Mouse (Mus musculus) fibroblast of lung, adult 2 months (primary cell): ENCODE data around the gene Asb18.

Source experiments
- DNase-seq: peaks from one replicate; pipeline ENCODE4 v3.0.0-alpha.2; 2011; ENCODE audit warnings: low read depth

Asb18 gene

GRCm38 (mm10) chr1:89971848-89972247 lies 42.6 kb downstream of the Asb18 start:
- no peak for DNase-seq

- DNase-seq, result no peak
Measured at GRCm38 (mm10) chr1:89969714-89970110, 44.8 kb downstream of the Asb18 start.

GRCm38 (mm10) chr1:89969072-89969713 lies 45.3 kb downstream of the Asb18 start:
- DNase-seq, result no peak

GRCm38 (mm10) chr1:89968111-89968851 lies 46.2 kb downstream of the Asb18 start:
- DNase-seq, result no peak

DNA sequence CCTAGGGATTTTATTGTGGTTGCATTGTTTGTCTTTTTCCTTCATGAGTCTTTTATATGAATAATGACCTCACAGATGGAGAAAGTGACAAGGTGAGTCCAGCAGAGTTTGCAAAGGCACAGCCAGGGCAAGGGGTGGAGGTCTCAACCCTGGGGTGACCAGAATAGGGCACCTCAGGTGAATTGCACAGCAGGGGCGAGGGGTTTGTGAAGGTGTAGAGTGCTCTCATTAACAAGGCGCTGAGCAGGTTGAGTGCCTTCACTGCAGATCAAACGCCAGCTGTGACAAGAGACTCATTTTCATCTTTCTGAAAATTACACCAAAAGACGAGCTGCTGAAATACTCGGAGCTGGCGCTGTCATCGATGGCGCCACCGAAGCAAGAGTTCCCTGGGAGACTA lies 46.9 kb downstream of the Asb18 start:
- DNase-seq, result no peak

GRCm38 (mm10) chr1:89964426-89964825 lies 50.0 kb downstream of the Asb18 start:
- DNase-seq, result no peak

DNA sequence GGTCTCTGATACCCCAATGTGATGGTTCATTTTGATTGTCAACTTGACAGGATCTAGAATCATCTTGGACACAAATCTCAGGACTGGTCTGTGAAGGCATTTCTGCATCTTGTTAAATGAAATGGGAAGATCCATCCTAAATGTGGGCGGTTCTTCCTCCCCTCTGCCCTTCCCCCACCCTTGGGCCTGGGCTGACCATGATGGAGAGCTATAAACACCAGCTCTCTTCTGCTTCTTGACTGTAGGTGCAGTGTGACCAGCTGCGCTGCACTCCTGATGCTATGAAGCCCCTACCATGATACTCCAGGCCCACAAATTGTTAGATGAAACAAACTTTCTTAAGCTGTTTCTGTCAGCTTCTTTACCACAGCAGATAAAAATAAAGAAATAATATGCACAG lies 51.2 kb downstream of the Asb18 start:
- DNase-seq, result no peak

GRCm38 (mm10) chr1:89962092-89962491 lies 52.4 kb downstream of the Asb18 start:
- DNase-seq, result no peak

DNA sequence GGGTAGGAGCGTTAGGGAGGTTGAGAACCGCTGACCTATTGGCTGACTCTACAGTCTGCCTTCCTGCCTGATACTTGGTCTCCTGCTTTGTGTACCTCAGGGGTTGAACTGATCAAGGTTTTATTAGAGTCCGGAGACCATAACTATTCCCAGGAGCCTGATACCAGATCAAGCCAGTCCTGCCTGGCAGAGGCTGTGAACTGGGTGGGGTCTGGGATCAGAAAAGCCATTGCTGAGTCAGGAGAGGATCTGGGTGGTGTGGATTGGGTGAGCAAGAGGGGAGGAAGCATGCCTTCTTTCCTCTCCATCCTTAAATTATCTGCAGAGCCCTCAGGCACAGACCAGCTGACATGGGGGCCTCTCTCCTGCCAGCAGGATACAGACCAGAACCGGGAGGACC lies 55.1 kb downstream of the Asb18 start:
- no peak for DNase-seq

- peak; percentile 21 for DNase-seq
Measured at GRCm38 (mm10) chr1:89943202-89943601, 71.3 kb downstream of the Asb18 start.

DNA sequence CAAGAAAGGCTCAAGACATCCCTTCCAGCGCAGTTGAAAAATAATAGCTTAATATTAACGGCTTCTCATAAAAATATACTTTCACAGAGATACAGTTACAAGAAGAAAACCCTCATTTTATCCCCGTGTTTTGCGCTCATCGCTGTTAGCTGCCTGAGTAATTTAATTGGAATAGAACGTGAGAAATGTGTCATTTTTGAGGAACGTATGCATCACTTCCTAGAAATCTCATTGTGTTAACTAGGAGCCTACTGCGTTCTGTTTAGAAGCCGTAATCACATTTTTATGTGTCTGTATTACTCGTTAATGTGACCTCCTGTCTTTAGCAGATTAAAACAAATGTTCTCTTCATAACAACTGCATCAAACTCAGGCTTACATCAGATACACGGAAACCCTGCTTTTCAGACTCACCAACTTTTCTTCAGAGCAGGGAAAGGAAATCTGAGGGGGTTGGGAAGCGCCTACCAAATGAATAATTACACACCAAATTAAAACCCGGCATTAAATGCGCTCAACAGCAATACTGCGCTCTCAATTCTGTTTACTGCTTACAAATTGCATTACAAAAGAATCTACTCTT lies 72.0 kb downstream of the Asb18 start:
- DNase-seq, result no peak

GRCm38 (mm10) chr1:89941701-89942381 lies 72.6 kb downstream of the Asb18 start:
- no peak for DNase-seq

- no peak for DNase-seq
Measured at GRCm38 (mm10) chr1:89940961-89941524, 73.4 kb downstream of the Asb18 start.

DNA sequence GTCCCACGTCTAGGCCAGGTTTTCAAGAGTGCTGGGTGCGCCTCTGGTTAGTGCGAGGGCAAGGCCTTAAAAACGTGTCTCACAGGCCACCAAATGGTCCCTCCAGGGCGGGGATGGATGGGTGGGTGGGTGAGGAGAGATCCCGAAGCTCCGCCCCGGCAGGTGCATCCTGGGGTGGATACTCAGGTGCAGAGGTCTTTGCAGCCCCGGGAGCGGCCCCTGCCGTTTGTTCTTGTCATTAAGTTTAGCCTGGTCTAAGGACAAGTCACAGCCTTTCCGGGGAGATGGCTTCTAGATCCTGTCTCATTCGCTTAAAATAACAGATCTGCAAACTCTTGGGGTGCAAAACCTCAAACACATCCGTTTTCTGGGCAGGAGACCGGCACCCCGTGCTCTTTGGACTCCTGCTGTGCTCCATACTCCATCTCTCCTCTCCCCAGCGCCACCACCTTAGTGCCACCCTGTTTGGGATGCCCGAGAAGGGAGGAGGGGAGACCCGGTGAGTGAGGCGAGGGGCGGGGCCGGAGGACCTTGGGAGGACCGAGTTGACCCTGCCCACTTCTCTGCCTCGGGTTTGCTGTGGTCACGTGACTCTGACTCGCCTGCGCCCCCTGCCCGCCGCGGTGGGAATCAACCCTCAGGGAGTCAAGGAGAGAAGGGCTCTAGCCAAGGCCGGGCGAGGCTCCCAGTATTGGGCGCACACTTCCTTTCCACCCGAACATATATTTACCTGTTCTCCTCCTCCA lies 74.3 kb downstream of the Asb18 start:
- DNase-seq, result peak; percentile 20

- DNase-seq, result no peak
Measured at GRCm38 (mm10) chr1:89939596-89939960, 74.9 kb downstream of the Asb18 start.

DNA sequence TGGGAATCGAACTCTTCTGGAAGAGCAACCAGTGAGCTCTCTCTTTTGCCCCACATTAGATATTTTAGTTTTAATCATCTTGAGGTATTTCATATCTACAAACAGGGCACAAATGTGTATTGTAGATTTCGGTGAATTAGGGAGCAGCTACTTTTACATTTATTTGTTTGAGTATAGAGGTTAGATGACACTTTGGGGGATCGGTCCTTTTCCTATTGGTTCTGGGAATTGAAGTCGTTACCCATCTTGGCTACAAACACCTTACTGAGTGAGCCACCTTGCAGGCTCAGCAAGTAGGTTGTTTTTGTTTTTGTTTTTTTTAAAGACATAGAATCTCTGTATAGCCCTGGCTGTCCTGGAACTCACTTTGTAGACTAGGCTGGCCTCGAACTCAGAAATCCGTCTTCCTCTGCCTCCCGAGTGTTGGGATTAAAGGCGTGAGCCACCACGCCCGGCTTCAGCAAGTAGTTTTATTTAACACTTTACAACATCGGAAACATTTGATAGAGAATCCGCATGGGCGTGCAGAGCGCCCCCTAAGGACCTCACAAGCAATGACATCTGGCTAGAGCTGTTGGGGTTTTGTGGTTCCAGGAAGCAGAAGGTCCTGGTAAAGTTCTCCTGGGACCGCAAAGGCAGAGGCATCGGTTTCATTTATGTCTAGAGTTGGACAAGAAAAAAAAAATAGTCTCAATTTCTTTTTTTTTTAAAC lies 75.4 kb downstream of the Asb18 start:
- DNase-seq, result no peak

- no peak for DNase-seq
Measured at GRCm38 (mm10) chr1:89935493-89936348, 78.7 kb downstream of the Asb18 start.

GRCm38 (mm10) chr1:89934316-89935260 lies 79.9 kb downstream of the Asb18 start:
- no peak for DNase-seq

- DNase-seq, result no peak
Measured at GRCm38 (mm10) chr1:89933786-89934185, 80.7 kb downstream of the Asb18 start.
